Mouse (Mus musculus) midbrain, embryonic 13.5 days (tissue): ENCODE measurements around the gene Zc3h8. TPM values are rescaled to one million over a fixed set of nuclear protein-coding genes. Genes with fewer than 3 reads are reported as not detected.

ENCODE experiments used
- ATAC-seq: fragments of 200-750 bp; cut with Nextera tagmentation; 2 replicates; pipeline ENCODE4 v1.8.0; 2017; ENCODE audit warnings: mild to moderate bottlenecking, moderate TSS enrichment, moderate library complexity
- H3K27ac ChIP-seq: fragments of 300-500 bp; sonication (generic); 2 replicates; pipeline ENCODE4 v1.5.1; 2015; ENCODE audit warnings: inconsistent platforms, mild to moderate bottlenecking, moderate library complexity
- H3K27me3 ChIP-seq: fragments of 300-500 bp; sonication (generic); 2 replicates; pipeline ENCODE4 v1.6.1; 2015; ENCODE audit warnings: mild to moderate bottlenecking, inconsistent platforms
- H3K36me3 ChIP-seq: fragments of 300-500 bp; sonication (generic); 2 replicates; pipeline ENCODE4 v1.6.1; 2015; ENCODE audit warnings: mild to moderate bottlenecking, inconsistent platforms
- H3K4me1 ChIP-seq: fragments of 300-500 bp; sonication (generic); replicated peaks from 2 replicates; pipeline ENCODE4 v1.6.1; 2015; ENCODE audit warnings: inconsistent platforms
- H3K4me2 ChIP-seq: fragments of 300-500 bp; sonication (generic); replicated peaks from 2 replicates; pipeline ENCODE4 v1.6.1; 2015; ENCODE audit warnings: moderate library complexity, mild to moderate bottlenecking, inconsistent platforms
- H3K4me3 ChIP-seq: fragments of 300-500 bp; sonication (generic); replicated peaks from 2 replicates; pipeline ENCODE4 v1.5.1; 2015; ENCODE audit warnings: mild to moderate bottlenecking, inconsistent platforms
- H3K9ac ChIP-seq: fragments of 300-500 bp; sonication (generic); replicated peaks from 2 replicates; pipeline ENCODE4 v1.6.1; 2015; ENCODE audit warnings: mild to moderate bottlenecking, inconsistent platforms
- H3K9me3 ChIP-seq: fragments of 300-500 bp; sonication (generic); 2 replicates; pipeline ENCODE4 v1.6.1; 2016; ENCODE audit warnings: mild to moderate bottlenecking, inconsistent platforms
- WGBS: fragments of 180-500 bp; shearing (Covaris S2); methylation state at CpG from one replicate; pipeline ENCODE4 v1.1.7; 2015; 5-methylcytosine and 5-hydroxymethylcytosine counted together
- polyA plus RNA-seq: library from polyadenylated mRNA; unstranded; fragments of >200 nt; fragmentation: Nextera tagmentation; extraction: Ambion mirVana; gene quantifications from 2 replicates; pipeline ENCODE4 v1.2.1, GENCODE M21; 2015

Zc3h8 gene
- 11.4 and 12.3 TPM in 2 replicates for polyA plus RNA-seq

GRCm38 (mm10) chr2:128943538-128944528 lies at the start of gene Zc3h8:
Gene Zc3h8, minus strand, starts transcription at chr2:128944077.
- peak within 1 kb of the TSS; percentile 79 for H3K9ac ChIP-seq
- no peaks in the 10 kb centered on the region for H3K9me3 ChIP-seq
- H3K4me1 ChIP-seq, result peaks cover 7% of the 10 kb centered on the region; the same call in 1 of the 2 replicates
- H3K36me3 ChIP-seq, result 0 out of 2 replicates have a peak, but pooled peaks cover under 1% of the 10 kb centered on the region
- H3K27me3 ChIP-seq, result peaks cover 3% of the 10 kb centered on the region; the same call in 1 of the 2 replicates
- peak; percentile 94 for ATAC-seq
- H3K4me2 ChIP-seq, result peak within 1 kb of the TSS; percentile 70
- H3K27ac ChIP-seq, result peak within 1 kb of the TSS; percentile 86
- WGBS, result 2% methylated on average over 65 of the region's 65 CpGs
- peak within 1 kb of the TSS; percentile 75 for H3K4me3 ChIP-seq

DNA sequence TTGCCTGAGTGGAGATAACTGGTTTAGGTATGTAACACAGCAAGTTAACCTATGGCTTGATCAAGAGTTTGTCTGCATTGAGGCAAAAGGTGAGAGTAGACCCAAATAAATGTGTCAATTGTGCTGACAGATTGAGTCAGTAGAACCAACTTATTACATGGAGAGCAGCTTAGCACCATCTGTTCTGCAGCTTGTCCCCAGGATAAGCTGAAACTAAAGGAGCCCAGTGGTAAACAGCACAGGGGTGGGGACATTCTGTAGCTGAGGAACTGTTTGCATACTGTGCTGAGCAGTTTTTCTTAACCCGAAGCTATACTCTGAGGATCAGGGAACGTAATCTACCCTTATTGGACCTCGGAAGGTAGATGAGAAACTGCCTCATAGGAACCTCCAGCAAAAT lies 40.9 kb upstream of the Zc3h8 start:
- H3K9ac ChIP-seq, result no peak overlapping the region
- 92% methylated on average over 3 of the region's 3 CpGs for WGBS
- H3K4me1 ChIP-seq, result peaks cover 4% of the 10 kb centered on the region; the same call in 1 of the 2 replicates
- no peak overlapping the region for H3K4me3 ChIP-seq
- no peaks in the 10 kb centered on the region for H3K9me3 ChIP-seq
- H3K27me3 ChIP-seq, result no peaks in the 10 kb centered on the region
- H3K27ac ChIP-seq, result no peak overlapping the region
- no peaks in the 10 kb centered on the region for H3K36me3 ChIP-seq
- H3K4me2 ChIP-seq, result no peak overlapping the region
- ATAC-seq, result no peak

- Histone ChIP-seq H3K4me3 (no peak overlapping the region), H3K36me3 (no peaks in the 10 kb centered on the region), H3K9me3 (no peaks in the 10 kb centered on the region), H3K9ac (no peak overlapping the region), H3K27ac (no peak overlapping the region), H3K4me1 (no peaks in the 10 kb centered on the region), H3K27me3 (no peaks in the 10 kb centered on the region), H3K4me2 (no peak overlapping the region)
- ATAC-seq, result no peak
- 86% methylated on average over 4 of the region's 4 CpGs for WGBS
These were observed 31.7 kb upstream of the Zc3h8 start for GRCm38 (mm10) chr2:128975572-128975971.

DNA sequence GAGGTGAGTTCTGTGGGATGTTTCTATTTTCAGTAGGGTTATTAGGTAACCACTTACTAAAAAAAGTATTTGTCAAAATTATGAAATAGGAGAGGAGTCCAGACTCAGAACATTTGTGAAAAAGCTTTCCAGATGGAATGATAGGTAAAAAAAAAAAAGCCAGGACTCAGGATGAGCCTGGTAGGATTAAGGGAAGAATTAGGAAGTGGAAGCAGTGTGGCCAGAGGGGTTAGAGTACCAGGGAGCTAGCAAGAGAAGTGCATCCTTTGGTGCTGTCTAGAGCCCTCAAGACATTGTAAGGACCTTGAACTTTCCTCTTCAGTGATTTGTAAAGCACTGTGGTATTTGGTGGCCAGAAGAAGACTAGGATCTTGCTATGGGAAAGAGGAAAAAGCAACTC lies 28.4 kb upstream of the Zc3h8 start:
- peaks cover 6% of the 10 kb centered on the region for H3K4me1 ChIP-seq
- no peaks in the 10 kb centered on the region for H3K27me3 ChIP-seq
- no peaks in the 10 kb centered on the region for H3K9me3 ChIP-seq
- no peak overlapping the region for H3K4me2 ChIP-seq
- no peaks in the 10 kb centered on the region for H3K36me3 ChIP-seq
- ATAC-seq, result no peak
- no peak overlapping the region for H3K4me3 ChIP-seq
- H3K9ac ChIP-seq, result no peak overlapping the region
- H3K27ac ChIP-seq, result no peak overlapping the region

- no peaks in the 10 kb centered on the region for H3K27me3 ChIP-seq
- peak overlapping the region; percentile 98 for H3K9ac ChIP-seq
- H3K4me3 ChIP-seq, result peak overlapping the region; percentile 85
- H3K4me1 ChIP-seq, result peaks cover 15% of the 10 kb centered on the region
- peak overlapping the region; percentile 55 for H3K4me2 ChIP-seq
- peak overlapping the region; percentile 100 for H3K27ac ChIP-seq
- H3K36me3 ChIP-seq, result no peaks in the 10 kb centered on the region
- no peaks in the 10 kb centered on the region for H3K9me3 ChIP-seq
- no peak for ATAC-seq
These were observed 24.7 kb upstream of the Zc3h8 start for GRCm38 (mm10) chr2:128968475-128969083.

DNA sequence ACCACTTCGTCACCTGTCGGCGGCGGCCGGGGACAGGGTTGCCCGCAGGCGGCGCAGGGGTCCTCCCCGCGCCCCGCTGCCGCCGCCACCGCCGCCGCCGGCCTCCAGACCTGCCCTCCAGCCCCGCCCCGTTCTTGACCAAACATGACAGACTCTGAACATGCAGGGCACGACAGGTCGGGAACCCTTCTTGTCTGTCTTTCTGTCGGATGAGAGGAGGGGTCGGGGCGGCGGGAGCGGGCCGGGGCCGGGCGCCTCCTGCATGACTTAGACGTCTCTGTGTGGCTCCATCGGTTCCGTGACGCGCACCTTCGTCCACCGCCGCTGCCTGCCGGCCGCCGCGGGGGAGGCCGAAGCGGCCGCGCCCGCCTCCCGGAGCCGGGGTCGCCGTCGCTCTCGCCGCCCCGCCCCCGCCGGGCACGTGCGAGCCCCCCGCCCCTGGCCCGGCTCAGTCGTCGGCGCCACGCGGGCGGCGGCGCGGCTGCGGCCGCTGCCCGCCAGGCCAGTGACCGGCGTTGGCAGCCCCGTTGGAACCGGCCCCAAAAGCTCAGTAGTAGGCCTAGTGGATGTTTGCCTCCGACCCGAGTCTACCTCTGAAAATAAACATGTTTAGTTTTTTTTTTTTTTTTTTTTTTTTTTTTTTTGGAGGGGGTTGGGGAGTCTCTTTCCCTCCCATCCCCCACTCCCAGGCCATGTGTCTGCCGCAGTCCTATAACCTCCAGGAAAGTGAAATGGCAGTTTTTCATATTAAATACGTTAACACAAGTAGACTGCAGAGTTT lies 24.0 kb upstream of the Zc3h8 start, which contains the start of gene Gm10762:
TSS of gene Gm10762 (minus strand) at position 65 of the 781 bp plus-strand sequence.
- Histone ChIP-seq H3K4me2 (peak within 1 kb of the TSS; percentile 56), H3K9ac (peak within 1 kb of the TSS; percentile 98), H3K27ac (peak within 1 kb of the TSS; percentile 100), H3K4me1 (peaks cover 15% of the 10 kb centered on the region), H3K27me3 (no peaks in the 10 kb centered on the region), H3K9me3 (no peaks in the 10 kb centered on the region), H3K36me3 (no peaks in the 10 kb centered on the region), H3K4me3 (peak within 1 kb of the TSS; percentile 85)
- ATAC-seq, result peak; percentile 81
- WGBS, result under 1% methylated on average over 70 of the region's 80 CpGs

- Histone ChIP-seq H3K27ac (peak within 1 kb of the TSS; percentile 100), H3K9ac (peak within 1 kb of the TSS; percentile 98), H3K9me3 (no peaks in the 10 kb centered on the region), H3K4me3 (peak within 1 kb of the TSS; percentile 85), H3K4me2 (peak within 1 kb of the TSS; percentile 56), H3K27me3 (no peaks in the 10 kb centered on the region), H3K4me1 (peaks cover 15% of the 10 kb centered on the region), H3K36me3 (no peaks in the 10 kb centered on the region)
- ATAC-seq, result peak; percentile 97
- under 1% methylated on average over 65 of the region's 65 CpGs for WGBS
These were observed 23.0 kb upstream of the Zc3h8 start, which contains the start of gene Zc3h6 for GRCm38 (mm10) chr2:128966641-128967580. Gene Zc3h6, plus strand, starts transcription at chr2:128967402.

GRCm38 (mm10) chr2:128966236-128966635 lies 22.4 kb upstream of the Zc3h8 start:
- Histone ChIP-seq H3K4me1 (peaks cover 15% of the 10 kb centered on the region), H3K36me3 (no peaks in the 10 kb centered on the region), H3K9me3 (no peaks in the 10 kb centered on the region), H3K4me3 (peak overlapping the region; percentile 85), H3K27me3 (no peaks in the 10 kb centered on the region), H3K27ac (peak overlapping the region; percentile 100), H3K4me2 (peak overlapping the region; percentile 49), H3K9ac (peak overlapping the region; percentile 58; the same call in 1 of the 2 replicates)
- no peak for ATAC-seq
- 4% methylated on average over 6 of the region's 6 CpGs for WGBS

GRCm38 (mm10) chr2:128965505-128966105 lies 21.7 kb upstream of the Zc3h8 start:
- WGBS, result 37% methylated on average over 5 of the region's 5 CpGs
- Histone ChIP-seq H3K4me3 (peak overlapping the region; percentile 85; the same call in 1 of the 2 replicates), H3K27me3 (no peaks in the 10 kb centered on the region), H3K9me3 (no peaks in the 10 kb centered on the region), H3K4me1 (peaks cover 15% of the 10 kb centered on the region), H3K27ac (peak overlapping the region; percentile 9), H3K9ac (peak overlapping the region; percentile 54; the same call in 1 of the 2 replicates), H3K4me2 (peak overlapping the region; percentile 49), H3K36me3 (no peaks in the 10 kb centered on the region)
- ATAC-seq, result no peak

- no peaks in the 10 kb centered on the region for H3K27me3 ChIP-seq
- H3K36me3 ChIP-seq, result no peaks in the 10 kb centered on the region
- H3K4me1 ChIP-seq, result no peaks in the 10 kb centered on the region
- no peak for ATAC-seq
- H3K27ac ChIP-seq, result no peak overlapping the region
- H3K9ac ChIP-seq, result no peak overlapping the region
- H3K4me3 ChIP-seq, result no peak overlapping the region
- H3K4me2 ChIP-seq, result no peak overlapping the region
- H3K9me3 ChIP-seq, result no peaks in the 10 kb centered on the region
These were observed 10.3 kb upstream of the Zc3h8 start for GRCm38 (mm10) chr2:128954186-128954585.
